Mouse (Mus musculus): Measurements from ENCODE around the gene Osbpl11.
"Not testable (repeated sequence)": the region's sequence is repeated elsewhere in the genome, so short reads cannot be mapped to it uniquely, and the experiment has no call there.

Osbpl11 gene

DNA sequence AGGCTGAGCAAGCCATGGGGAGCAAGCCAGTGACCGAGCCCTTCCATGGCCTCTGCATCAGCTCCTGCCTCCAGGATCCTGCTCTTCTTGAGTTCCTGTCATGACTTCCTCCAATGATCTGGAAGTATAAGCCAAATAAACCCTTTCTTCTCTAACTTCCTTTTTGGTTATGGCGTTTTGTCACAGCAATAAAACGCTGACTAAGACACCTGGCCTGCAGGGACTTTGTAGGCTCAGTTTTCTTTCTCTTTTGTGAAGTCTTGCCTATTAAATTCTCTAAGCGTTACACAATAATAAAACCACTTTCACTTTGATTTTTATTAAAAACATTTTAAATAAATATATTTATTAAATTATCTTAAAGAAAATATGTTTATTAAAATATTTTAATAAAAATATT, 7.1 kb upstream of the Osbpl11 start:
- DNase-seq (ENCODE audit: low read depth, low spot score), result no peak

DNA sequence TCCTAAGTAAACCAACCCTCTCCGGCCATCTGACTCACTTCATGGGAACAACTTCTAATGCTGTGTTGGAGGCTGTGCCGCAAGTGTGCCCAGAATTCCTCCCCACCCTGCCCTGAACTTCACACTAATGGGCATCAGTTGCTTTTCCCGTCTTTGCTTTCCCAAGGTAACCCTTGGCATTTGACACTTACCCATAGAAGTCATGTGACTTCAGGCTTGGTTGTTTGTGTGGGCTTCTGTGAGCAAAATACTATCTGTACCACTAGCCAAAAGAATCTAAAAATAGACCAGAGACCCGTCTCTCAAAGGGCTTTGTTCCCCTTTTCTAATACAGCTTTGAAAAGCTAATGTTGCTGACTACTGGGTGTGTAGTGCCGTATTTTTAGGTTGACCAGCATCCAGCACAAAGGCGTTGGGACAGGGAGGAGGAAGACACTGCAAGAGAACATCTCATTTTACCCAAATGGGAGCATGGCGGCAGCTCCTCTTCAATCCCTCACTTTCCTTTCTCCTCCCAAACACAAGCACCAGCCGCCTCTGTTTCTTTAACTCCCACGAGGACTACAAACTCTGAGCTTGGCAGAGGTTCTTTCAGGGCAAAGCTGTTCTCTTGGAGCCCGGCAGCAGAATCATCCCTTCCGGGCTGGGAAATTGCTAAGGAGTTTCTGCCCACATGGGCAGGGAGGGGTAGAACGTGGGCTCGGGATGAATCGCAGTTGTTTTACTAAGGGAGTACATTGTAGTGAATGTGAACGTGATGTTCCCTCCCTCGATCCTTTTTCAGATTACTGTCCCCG, 6.4 kb upstream of the Osbpl11 start:
- DNase-seq (ENCODE audit: low read depth, low spot score), result no peak

DNA sequence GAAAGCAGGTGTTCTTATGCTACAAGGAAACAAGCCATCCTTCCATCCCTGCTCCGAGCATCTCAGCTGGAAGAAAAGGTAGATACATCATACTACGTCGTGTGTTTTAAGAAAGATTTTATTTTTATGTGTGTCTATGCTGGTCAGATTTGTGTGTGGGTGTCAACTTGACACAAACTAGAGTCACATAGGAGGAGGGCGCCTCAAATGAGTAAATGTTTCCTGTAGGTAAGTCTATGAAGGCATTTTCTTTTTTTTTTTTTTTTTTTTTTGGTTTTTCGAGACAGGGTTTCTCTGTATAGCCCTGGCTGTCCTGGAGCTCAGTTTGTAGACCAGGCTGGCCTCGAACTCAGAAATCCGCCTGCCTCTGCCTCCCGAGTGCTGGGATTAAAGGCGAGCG, 5.6 kb upstream of the Osbpl11 start:
- peak; percentile 22 for DNase-seq (ENCODE audit: low read depth, low spot score)

DNA sequence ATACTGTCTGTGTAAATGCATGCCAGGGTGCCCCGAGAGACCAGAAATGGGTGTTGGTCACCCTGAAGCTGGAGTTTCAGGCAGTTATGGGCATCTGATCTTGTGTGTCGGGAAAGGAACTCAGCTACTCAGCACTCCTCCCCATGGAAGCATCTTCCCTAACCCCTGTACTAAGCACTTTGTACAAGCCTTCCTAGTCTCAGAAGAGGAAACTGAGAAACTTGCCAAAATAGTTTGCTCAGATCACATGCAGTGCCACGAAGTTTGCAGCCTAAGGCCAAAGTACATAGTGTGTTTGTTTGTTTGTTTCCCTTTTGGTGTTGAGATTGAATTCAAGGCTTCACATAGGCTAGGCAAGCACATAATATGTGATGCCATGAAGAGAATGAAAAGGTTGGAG, 5.0 kb upstream of the Osbpl11 start:
- DNase-seq (ENCODE audit: low read depth, low spot score), result no peak

DNA sequence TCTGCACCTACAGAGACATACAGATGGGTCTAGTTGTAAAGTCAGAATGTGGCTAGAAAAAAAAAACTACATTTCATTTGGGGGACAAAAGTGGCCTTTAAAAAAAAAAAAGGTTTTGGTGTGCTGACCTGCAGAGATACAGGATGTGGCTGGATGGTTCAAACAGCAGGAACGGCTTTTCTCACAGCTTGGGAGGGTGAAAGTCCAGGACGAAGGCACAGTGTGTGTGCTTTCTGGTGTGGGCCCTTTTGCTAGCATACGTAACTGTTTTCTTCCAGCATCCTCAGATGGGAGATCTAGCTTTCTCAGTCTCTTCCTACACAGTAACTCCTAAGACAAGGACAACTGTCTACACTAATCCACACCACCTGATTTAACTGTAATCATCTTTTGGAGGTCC, 4.1 kb upstream of the Osbpl11 start:
- DNase-seq (ENCODE audit: low read depth, low spot score), result no peak

DNA sequence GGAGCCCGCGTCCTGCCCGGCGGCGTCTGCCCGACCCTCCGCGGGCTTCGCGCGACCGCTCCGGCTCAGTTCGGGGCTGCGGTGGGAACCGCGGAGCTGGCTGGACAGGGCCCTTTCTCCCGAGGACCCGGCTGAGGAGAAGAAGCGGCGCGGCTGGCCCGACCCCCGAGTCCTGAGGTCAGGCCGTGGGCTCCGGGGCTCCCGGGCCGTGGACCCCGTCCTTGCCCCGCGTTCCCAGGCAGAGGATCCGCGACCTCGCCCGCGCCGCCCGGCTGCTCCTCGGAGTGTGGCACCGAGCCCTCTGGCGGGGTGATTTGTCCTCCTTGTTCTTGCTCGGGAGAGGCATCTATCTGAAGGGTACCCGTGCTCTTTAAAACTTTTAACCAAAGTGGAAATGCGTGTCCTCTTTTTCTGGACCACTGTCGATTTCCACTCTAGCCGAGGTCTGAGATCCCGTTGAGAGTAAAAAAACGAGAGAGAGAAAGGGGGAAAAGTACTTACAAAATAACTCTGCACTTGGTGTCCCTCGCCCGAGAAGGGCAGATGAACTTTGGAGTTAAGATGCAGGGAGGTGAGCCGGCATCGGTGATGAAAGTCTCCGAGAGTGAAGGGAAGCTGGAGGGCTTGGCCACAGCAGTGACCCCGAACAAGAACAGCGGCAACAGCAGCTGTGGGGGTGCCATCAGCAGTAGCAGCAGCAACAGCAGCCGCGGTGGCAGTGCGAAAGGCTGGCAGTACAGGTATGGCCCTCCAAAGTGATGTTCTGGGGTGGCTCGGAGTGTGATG, 583 bp downstream of the Osbpl11 start:
- peak; percentile 68 for DNase-seq (ENCODE audit: low read depth, low spot score)

DNA sequence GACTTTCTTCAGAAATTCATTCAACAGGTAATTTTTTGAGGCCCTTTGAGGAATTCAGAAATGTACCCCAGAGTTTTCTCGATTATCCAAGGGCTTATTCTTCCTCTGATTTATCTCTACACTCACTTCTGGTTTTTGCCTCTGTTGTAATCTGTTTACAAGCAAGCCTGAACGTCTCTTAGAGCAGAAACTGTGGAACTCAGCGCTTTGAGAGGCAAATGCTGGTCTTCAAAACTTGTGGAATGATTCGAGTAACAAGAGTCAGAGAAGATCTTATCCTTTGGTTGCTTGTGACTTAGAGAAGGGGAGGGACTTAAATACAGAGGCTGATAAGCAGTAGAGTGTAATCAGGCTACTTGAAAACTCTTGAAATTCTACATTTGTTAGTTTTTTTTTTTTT, 1.3 kb downstream of the Osbpl11 start:
- peak; percentile 25 for DNase-seq (ENCODE audit: low read depth, low spot score)

DNA sequence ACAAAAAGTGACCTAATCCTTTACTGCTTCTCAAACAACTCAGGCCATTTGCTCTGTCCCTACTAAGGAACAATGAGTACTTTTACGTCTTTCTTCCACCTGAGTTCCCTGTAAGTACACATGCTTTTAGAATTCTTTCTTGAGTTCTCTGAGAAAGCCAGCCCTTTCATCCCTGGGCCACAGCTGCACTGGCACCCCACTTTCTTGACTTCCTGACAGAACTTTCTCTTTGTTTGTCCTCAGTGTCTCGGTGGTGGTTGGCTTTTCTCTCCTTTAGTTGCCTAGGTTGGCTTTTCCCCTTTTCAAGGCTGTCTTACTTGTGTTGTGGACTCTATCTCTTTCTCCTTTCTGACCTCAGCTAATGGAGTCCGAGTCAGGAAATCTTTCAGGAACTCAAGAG, 3.2 kb downstream of the Osbpl11 start:
- DNase-seq (ENCODE audit: low read depth, low spot score), result no peak

DNA sequence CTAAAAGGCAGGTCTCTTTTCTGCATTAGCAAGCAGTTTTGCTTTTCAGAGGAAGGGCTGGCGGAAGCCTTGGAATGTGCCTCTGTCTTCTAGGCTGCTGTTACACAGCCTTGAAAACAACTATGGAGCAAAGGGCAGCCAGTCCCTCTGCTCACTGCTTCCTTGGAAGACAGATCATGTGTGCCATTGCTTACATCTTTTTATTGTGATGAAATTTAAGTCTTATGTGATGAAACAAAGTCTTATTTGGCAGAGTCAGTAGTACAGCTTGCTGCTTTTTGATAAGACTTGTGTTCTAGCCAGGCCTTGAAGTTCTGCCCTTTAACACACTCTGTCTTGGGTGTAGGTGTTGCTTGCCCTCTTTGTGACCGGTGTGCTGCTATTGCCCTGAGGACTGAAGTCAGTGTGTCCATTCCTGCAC, 6.8 kb downstream of the Osbpl11 start:
- DNase-seq (ENCODE audit: low read depth, low spot score), result no peak

DNA sequence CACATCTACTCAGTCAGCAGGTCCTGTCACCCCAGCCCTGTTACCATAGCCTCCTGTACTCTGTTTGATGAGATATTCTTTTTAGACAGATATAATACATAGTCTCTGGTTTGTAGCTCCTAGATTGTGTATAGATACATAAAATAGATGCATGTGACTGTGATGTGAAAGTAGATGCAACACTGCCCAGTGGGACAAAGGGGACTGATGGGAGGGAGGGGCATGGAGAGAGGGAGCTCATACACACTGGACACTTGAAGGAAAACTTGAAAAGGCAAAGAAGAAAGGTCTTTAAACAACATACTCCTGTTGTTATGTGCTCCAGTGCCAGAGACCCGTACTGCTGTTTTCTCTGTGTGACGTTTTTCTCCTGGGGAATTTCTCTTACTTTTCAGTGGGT, 7.4 kb downstream of the Osbpl11 start:
- DNase-seq (ENCODE audit: low read depth, low spot score), result no peak

DNA sequence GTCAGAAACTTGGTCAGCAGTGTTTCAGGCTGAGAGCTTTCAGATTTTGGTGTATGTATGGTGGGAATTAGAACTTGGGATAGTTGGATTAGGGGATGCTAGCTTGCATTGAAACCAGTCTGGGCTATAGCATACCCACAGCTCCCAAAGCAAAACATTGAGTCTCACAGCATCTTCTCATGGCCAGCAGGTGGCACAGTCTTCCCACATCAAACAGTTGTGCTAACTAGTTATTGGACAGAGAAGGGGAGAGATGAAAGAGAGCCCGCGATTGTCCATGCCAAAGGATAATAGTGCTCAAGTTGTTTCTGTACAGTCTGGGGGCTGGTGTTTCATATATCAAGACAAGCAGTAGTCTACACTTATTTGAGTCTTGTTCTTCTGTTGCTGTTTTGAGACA, 8.8 kb downstream of the Osbpl11 start:
- peak; percentile 77 for DNase-seq (ENCODE audit: low read depth, low spot score)

DNA sequence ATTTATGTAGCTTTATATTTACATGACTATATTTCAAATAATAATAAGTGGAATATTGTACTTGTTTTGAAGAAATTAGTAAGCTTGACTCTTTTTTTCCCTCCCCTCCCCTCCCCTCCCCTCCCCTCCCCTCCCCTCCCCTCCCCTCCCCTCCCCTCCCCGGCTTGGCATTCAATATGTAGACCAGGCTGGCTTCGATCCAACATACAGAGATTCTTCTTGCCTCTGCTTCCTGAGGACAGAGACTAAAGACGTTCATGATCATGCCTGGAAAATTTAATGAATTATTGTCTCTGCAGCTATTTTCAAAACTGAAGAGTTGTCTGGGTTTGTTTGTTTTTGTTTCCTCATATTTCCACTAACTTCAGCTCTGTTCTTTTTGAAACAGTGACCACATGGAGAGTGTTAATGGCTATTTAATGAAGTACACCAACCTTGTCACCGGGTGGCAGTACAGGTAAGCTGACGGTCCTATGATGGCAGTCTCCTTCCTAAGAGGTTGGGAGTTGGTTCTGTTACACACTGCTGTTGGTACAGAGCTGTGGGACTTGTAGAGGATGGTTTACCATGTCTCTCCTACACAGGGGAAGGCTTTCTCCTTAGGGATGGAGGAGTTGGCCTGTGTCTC, 10.9 kb downstream of the Osbpl11 start:
- peak; percentile 66 for DNase-seq (ENCODE audit: low read depth, low spot score)

DNA sequence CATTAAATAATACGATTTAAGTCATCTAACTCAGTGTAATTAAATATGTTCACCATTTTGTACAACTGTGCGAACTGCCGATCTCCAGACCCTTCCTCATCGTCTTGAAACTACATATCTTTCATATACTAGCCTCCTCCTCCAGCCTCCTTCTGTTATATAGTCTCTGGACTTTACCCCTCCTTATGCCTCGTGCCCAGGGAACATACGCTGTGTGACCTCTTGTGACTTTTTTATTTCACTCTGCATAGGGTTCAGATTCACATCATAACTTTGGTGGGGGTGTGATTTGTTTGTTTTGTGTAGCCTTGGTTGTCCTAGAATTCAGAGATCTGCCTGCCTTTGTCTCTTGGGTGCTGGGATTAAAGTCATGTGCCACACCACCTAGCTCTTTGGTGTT, 11.7 kb downstream of the Osbpl11 start:
- no peak for DNase-seq (ENCODE audit: low read depth, low spot score)

DNA sequence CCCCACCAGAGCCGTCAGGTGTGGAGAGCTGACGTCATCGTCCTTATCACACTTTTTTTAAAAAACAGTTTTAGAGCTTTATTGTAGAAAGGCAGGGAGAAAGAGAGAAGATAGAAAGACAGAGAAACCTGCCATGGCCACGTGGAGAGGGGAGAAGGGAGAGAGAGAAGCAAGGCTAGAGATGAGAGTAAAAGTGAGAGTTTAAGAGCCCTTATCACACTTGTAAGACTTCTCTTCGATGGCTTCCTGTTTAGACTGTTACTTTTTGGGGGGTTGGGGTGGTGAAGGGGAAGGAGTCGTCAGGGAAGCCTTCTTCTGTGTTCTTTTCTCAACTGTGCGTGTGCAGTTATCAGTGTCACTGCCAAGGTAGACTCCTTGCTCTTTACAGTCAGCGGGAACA, 15.7 kb downstream of the Osbpl11 start:
- DNase-seq (ENCODE audit: low read depth, low spot score), result peak; percentile 30

DNA sequence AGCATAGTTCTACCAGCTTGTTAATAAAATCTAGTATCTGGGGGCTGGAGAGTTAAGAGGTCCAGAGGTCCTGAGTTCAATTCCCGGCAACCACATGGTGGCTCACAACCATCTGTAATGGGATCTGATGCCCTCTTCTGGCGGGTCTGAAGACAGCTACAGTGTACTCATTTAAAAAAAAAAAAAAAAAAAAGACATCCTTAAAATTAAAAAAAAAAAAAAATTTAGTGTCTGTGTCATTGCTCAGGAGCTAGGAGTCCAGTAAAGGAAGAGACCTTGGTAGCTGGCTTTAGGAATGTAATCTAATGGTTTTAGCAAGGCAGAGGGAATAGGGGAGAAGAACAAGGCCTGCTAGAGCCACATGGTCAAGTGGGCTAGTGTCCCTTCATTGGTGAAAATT, 25.9 kb downstream of the Osbpl11 start:
- DNase-seq (ENCODE audit: low read depth, low spot score), result no peak

DNA sequence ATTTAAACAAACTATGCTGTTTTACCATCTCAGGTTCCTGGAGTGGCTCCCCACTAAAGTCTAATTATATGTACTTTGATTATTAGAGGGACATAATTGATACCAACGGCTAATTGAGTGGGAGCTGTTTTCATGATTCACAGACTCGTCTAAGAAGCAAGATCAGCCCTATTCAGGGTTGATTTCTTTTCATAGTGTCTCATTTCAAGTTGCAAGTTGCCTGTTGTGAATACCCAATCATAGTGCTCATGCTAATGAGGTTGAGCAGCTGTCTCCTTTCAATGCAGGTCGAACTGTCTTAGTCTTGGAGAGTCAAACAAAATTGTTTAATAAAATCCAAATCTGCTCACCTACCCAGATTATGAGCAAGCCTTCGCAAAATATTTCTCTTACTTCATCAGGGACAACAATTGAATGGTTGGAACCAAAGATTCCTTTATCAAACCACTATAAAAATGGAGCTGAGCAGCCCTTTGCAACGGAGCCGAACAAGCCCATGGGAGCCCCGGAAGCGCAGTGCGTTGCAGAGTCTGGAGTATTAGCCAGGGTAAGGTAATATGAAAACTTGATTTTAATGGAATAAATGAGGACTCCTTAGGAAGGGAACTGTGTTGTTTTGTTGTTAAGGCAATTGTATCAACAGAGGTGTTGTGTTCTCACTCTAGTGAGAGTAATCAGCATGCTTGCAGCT, 31.6 kb downstream of the Osbpl11 start:
- DNase-seq (ENCODE audit: low read depth, low spot score), result no peak

DNA sequence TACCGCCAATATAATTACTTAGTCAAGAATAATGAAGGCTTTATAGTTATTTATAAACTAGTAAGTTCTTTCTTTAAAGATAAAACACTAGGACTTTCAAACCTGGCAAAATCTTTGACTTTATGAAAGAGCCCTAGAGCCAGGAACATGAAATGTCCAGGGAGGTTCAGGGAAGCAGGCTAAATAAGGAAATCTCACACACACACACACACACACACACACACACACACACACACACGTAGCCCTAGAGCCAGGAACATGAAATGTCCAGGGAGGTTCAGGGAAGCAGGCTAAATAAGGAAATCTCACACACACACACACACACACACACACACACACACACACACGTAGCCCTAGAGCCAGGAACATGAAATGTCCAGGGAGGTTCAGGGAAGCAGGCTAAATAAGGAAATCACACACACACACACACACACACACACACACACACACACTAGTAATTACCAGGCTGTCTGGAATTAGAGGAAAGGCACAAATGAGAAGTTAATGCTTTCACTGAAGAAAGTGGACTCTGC, 32.7 kb downstream of the Osbpl11 start:
- DNase-seq (ENCODE audit: low read depth, low spot score), result not testable (repeated sequence)

DNA sequence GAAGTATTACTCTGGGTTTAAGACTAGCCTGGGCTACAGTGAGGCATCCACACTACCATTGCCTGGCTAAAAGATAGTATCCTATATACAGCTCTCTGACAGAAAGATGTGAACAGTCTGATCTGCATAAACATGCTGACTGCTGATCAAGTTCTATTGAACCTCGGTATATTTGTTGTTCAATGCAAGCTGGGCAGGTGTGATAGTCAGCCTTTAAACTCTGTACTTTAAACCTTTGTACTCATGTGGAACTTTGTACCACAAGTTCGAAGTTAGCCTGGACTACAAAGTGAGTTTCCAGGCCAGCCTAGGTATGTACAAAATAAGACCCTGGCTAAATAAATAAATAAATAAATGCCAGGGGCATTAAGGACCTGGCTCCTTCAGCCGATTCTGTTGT, 37.6 kb downstream of the Osbpl11 start:
- no peak for DNase-seq (ENCODE audit: low read depth, low spot score)

DNA sequence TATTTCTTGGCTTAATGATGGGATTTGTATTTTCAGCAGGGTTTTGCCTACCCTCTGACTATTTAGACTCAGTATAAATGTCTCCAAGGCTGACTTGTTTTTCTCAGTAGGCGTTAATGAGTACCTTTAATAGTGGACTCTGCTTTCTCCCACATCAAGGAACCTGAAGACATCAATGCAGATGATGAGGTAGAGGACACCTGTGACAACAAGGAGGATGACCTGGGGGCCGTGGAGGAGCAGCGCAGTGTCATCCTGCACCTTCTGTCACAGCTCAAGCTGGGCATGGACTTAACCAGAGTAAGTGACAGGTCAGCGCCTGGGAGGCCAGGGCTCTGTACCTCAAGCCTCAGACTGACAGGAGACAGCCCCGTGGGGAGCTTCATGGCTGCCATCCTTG, 39.5 kb downstream of the Osbpl11 start:
- DNase-seq (ENCODE audit: low read depth, low spot score), result no peak

DNA sequence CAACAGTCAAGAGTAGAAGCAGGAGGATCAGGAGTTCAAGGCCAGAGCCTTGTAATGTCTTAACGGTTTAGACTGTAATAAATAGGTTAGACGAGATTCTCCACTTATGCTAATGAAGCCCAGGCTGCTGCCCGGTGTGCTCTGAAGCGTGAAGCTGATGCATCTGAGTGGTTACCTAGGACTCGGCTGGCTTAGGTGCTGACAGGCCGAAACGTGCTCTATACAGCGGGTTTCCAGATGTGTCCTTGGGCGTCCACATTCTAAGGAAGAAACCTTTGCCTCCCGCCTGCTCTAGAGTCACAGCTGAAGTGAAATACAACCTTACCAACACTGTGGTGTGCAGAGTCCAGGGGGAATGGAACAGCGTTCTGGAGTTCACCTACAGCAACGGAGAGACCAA, 49.3 kb downstream of the Osbpl11 start:
- no peak for DNase-seq (ENCODE audit: low read depth, low spot score)

DNA sequence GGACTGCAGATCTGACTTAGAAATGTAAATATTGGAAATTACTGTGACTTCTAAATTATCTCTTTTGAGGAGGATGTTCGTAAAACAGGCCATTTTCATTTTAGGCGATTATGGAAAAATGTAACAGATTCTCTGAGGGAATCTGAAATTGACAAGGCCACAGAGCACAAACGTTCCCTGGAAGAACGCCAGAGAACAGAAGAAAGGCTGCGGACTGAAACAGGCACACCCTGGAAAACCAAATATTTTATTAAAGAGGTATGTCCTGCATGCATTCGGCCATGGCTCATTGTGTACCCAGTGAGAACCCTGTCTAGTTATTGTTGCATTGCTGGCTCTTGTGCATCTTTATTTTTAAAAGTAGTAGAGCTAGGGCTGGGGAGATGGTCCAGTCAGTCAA, 51.3 kb downstream of the Osbpl11 start:
- no peak for DNase-seq (ENCODE audit: low read depth, low spot score)

DNA sequence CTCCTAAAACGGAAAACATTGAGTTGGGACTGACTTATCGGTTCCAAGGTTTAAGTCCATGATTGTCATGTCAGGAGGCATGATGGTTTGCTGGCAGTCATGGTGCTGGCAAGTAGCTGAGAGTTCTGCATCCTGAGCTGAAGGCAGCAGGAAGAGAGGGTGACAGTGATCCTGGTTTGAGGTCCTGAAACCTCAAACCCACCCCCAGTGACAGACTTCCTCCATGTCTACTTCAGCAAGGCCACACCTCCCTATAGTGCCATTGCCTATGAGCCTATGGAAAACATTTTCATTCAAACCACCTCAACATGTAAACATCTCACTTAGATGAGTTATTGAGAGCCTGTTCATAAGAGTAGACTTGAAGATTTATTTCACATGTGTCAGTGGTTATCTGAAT, 54.4 kb downstream of the Osbpl11 start:
- no peak for DNase-seq (ENCODE audit: low read depth, low spot score)

Measured in CD4-positive, CD25-positive, alpha-beta regulatory T cell, adult 2 months (primary cell).